ENCODE assay signal across 9 mouse cellular contexts in genomic region chr2:156260968-156261367, GRCm38 (mm10). TPM values are rescaled to one million over a fixed set of nuclear protein-coding genes. Genes with fewer than 3 reads are reported as not detected.
A peak's percentile ranks its signal among the peaks of the same experiment; 100 is the strongest.
DNase-seq lines count a peak whose midpoint lies in the region; ATAC-seq and TF ChIP-seq lines count a peak whose summit lies in the region.
"Had no signal": no experiment of that assay in that cellular context is flagged by ENCODE, and none has a peak within 500 bp of the region (broad histone marks: within the 10 kb centered on the region; RNA-seq: fewer than 3 reads in every experiment).

No protein-coding gene starts in this region.

- H3K4me1 ChIP-seq in thymus, adult 2 months (replicated peaks; ENCODE audit: control insufficient read depth, insufficient read depth, low read length) = peaks cover 21% of the 10 kb centered on the region
- H3K4me1 ChIP-seq: stomach, embryonic 15.5 days had no signal

- H3K4me3 ChIP-seq in thymus, adult 2 months (ENCODE audit: control insufficient read depth, insufficient read depth, low read length) = no peak overlapping the region
- H3K4me3 ChIP-seq: stomach, embryonic 15.5 days had no signal

- TF ChIP-seq POLR2A in thymus, adult 2 months (IDR thresholded peaks at IDR 0.05; ENCODE audit: control insufficient read depth, extremely low read depth, insufficient read depth, low read length, poor library complexity) = no peak

- 100% methylated on average over 2 of the region's 2 CpGs for WGBS in thymus, adult 2 months

- TF ChIP-seq CTCF in thymus, adult 2 months (IDR thresholded peaks at IDR 0.05; ENCODE audit: borderline replicate concordance, control insufficient read depth, extremely low read depth, insufficient read depth, low read length, poor library complexity) = no peak

- no peak overlapping the region for H3K27ac ChIP-seq in thymus, adult 2 months (ENCODE audit: control insufficient read depth, insufficient read depth, low read length)
- H3K27ac ChIP-seq: stomach, embryonic 15.5 days had no signal

- peak; percentile 30 for DNase-seq in CD4-positive, CD25-positive, alpha-beta regulatory T cell, adult 2 months (ENCODE audit: low read depth, low spot score)
- peak; percentile 43 for DNase-seq in kidney, adult 9 months
- no peak for DNase-seq in kidney, adult 18-20 months
- DNase-seq in thymus, adult 2 months = peak; percentile 8
- DNase-seq in thymus, postnatal 36 days = no peak
- DNase-seq in splenic B cell, adult 2 months (ENCODE audit: low read depth, low spot score) = peak; percentile 36
- DNase-seq in gastrocnemius, postnatal 10 days = no peak

- no peak for ATAC-seq in CD4-positive, CD25-positive, alpha-beta regulatory T cell, adult 4 months

- no peaks in the 10 kb centered on the region for H3K36me3 ChIP-seq in thymus, adult 2 months (ENCODE audit: control insufficient read depth, insufficient read depth, low read length)
- no peaks in the 10 kb centered on the region; the same call in none of the 2 replicates for H3K36me3 ChIP-seq in splenic B cell, adult 2 months (ENCODE audit: control insufficient read depth, insufficient read depth, low read length, poor library complexity, severe bottlenecking)

- H3K27me3 ChIP-seq in thymus, adult 2 months (ENCODE audit: control insufficient read depth, insufficient read depth, low read length) = no peaks in the 10 kb centered on the region
- H3K27me3 ChIP-seq in splenic B cell, adult 2 months (ENCODE audit: control insufficient read depth, insufficient read depth, low read length, poor library complexity, severe bottlenecking) = no peaks in the 10 kb centered on the region
- H3K27me3 ChIP-seq: stomach, embryonic 15.5 days had no signal

RNA-seq across cellular contexts. Expression of gene Cnbd2, which starts 51.1 kb away (rescaled TPM):
- polyA plus RNA-seq in CD4-positive, CD25-positive, alpha-beta regulatory T cell, adult 4 months (2017; shearing (Covaris generic)) = 1 to 10 TPM; 6.3 to 8.8 TPM
- polyA plus RNA-seq in thymus, adult 2 months (2012; rRNA removed) = 0.94 and 1.6 TPM in 2 replicates
- total RNA-seq in gastrocnemius, postnatal 10 days (2021) = 1 to 10 TPM; 1.5 to 1.7 TPM

RNA-seq across cellular contexts. Expression of gene Scand1, which starts 51.5 kb away (rescaled TPM):
- 1 to 10 TPM; 1.6 to 2.7 TPM for polyA plus RNA-seq in CD4-positive, CD25-positive, alpha-beta regulatory T cell, adult 4 months (2017; shearing (Covaris generic))
- polyA plus RNA-seq in thymus, adult 2 months (2012; rRNA removed) = 326 and 425 TPM in 2 replicates
- 10 to 100 TPM; 65.9 to 66.4 TPM for total RNA-seq in gastrocnemius, postnatal 10 days (2021)

Comparison
In these comparisons a context has a peak if more than half of its experiments do, and no peak if none do; other contexts are left out.
1. DNase-seq: peak in CD4-positive, CD25-positive, alpha-beta regulatory T cell, adult 2 months (single experiment), kidney, adult 9 months (single experiment), thymus, adult 2 months (single experiment) and splenic B cell, adult 2 months (single experiment); none in kidney, adult 18-20 months (single experiment), thymus, postnatal 36 days (0 of 2) and gastrocnemius, postnatal 10 days (single experiment).
2. RNA of gene Scand1, which starts 51.5 kb away (polyA plus RNA-seq): 326 to 425 TPM in thymus, adult 2 months; 1.6 to 2.7 TPM in CD4-positive, CD25-positive, alpha-beta regulatory T cell, adult 4 months; every median in the first group is over 10 times any median in the second.